Mouse (Mus musculus) midbrain, embryonic 15.5 days (tissue): ENCODE data around the gene Olfr1357. TPM values are rescaled to one million over a fixed set of nuclear protein-coding genes. Genes with fewer than 3 reads are reported as not detected.

Source experiments
- ATAC-seq: fragments of 200-750 bp; cut with Nextera tagmentation; replicated peaks from 2 replicates; pipeline ENCODE4 v1.8.0; 2017; ENCODE audit warnings: moderate TSS enrichment
- H3K27ac ChIP-seq: fragments of 300-500 bp; sonication (generic); 2 replicates; pipeline ENCODE4 v1.5.1; 2015; ENCODE audit warnings: mild to moderate bottlenecking, inconsistent platforms
- H3K27me3 ChIP-seq: fragments of 300-500 bp; sonication (generic); replicated peaks from 2 replicates; pipeline ENCODE4 v1.6.1; 2015; ENCODE audit warnings: inconsistent platforms
- H3K36me3 ChIP-seq: fragments of 300-500 bp; sonication (generic); replicated peaks from 2 replicates; pipeline ENCODE4 v1.6.1; 2015; ENCODE audit warnings: inconsistent platforms
- H3K4me1 ChIP-seq: fragments of 300-500 bp; sonication (generic); 2 replicates; pipeline ENCODE4 v1.6.1; 2015; ENCODE audit warnings: inconsistent platforms
- H3K4me2 ChIP-seq: fragments of 300-500 bp; sonication (generic); 2 replicates; pipeline ENCODE4 v1.6.1; 2015; ENCODE audit warnings: inconsistent platforms, mild to moderate bottlenecking, moderate library complexity
- H3K4me3 ChIP-seq: fragments of 300-500 bp; sonication (generic); 2 replicates; pipeline ENCODE4 v1.5.1; 2015; ENCODE audit warnings: mild to moderate bottlenecking, inconsistent platforms
- H3K9ac ChIP-seq: fragments of 300-500 bp; sonication (generic); 2 replicates; pipeline ENCODE4 v1.6.1; 2015; ENCODE audit warnings: mild to moderate bottlenecking, inconsistent platforms
- H3K9me3 ChIP-seq: fragments of 300-500 bp; sonication (generic); 2 replicates; pipeline ENCODE4 v1.6.1; 2016; ENCODE audit warnings: inconsistent platforms
- WGBS: fragments of 180-500 bp; shearing (Covaris S2); methylation state at CpG from one replicate; pipeline ENCODE4 v1.1.7; 2015; ENCODE audit warnings: mixed read lengths; 5-methylcytosine and 5-hydroxymethylcytosine counted together
- polyA plus RNA-seq: library from polyadenylated mRNA; unstranded; fragments of >200 nt; fragmentation: Nextera tagmentation; extraction: Ambion mirVana; gene quantifications from 2 replicates; pipeline ENCODE4 v1.2.1, GENCODE M21; 2015

Gene Olfr1357
- polyA plus RNA-seq, 1 experiment from 2014 or later: not detected

- Histone ChIP-seq H3K36me3 (no peaks in the 10 kb centered on the region), H3K27me3 (no peaks in the 10 kb centered on the region), H3K9ac (no peak overlapping the region), H3K4me2 (no peak overlapping the region), H3K4me1 (peaks cover 13% of the 10 kb centered on the region), H3K9me3 (no peaks in the 10 kb centered on the region), H3K4me3 (no peak overlapping the region), H3K27ac (no peak overlapping the region)
- 94% methylated on average over 4 of the region's 4 CpGs for WGBS
- no peak for ATAC-seq
Observed at GRCm38 (mm10) chr10:78592856-78593379, 25.0 kb downstream of the Olfr1357 start.

- no peaks in the 10 kb centered on the region for H3K9me3 ChIP-seq
- H3K4me3 ChIP-seq: peak within 1 kb of the TSS; percentile 43
- H3K9ac ChIP-seq: peak within 1 kb of the TSS; percentile 42
- H3K27me3 ChIP-seq: no peaks in the 10 kb centered on the region
- ATAC-seq: peak; percentile 72
- peak within 1 kb of the TSS; percentile 84 for H3K4me2 ChIP-seq
- H3K27ac ChIP-seq: 0 out of 2 replicates have a peak within 1 kb of the TSS, but pooled peaks have one; percentile 2
- no peaks in the 10 kb centered on the region for H3K36me3 ChIP-seq
- 4% methylated on average over 53 of the region's 54 CpGs for WGBS
- H3K4me1 ChIP-seq: peaks cover 13% of the 10 kb centered on the region
Observed at GRCm38 (mm10) chr10:78591406-78592328, 26.2 kb downstream of the Olfr1357 start, which contains the start of gene Syde1. Gene Syde1 (minus strand): TSS chr10:78591964.

- Histone ChIP-seq H3K4me2 (peak overlapping the region; percentile 84), H3K27ac (no peak overlapping the region), H3K9me3 (no peaks in the 10 kb centered on the region), H3K4me1 (peaks cover 13% of the 10 kb centered on the region), H3K27me3 (no peaks in the 10 kb centered on the region), H3K36me3 (peaks cover 3% of the 10 kb centered on the region; the same call in 1 of the 2 replicates), H3K9ac (no peak overlapping the region), H3K4me3 (peak overlapping the region; percentile 43)
- WGBS: 52% methylated on average over 9 of the region's 9 CpGs
- ATAC-seq: no peak
Observed at GRCm38 (mm10) chr10:78590744-78591143, 27.1 kb downstream of the Olfr1357 start.

GRCm38 (mm10) chr10:78589901-78590300 lies 28.0 kb downstream of the Olfr1357 start:
- H3K4me3 ChIP-seq: no peak overlapping the region
- no peak for ATAC-seq
- 94% methylated on average over 8 of the region's 8 CpGs for WGBS

GRCm38 (mm10) chr10:78589291-78589690 lies 28.6 kb downstream of the Olfr1357 start:
- H3K27ac ChIP-seq: no peak overlapping the region
- H3K4me3 ChIP-seq: no peak overlapping the region
- H3K36me3 ChIP-seq: peaks cover 6% of the 10 kb centered on the region; the same call in 1 of the 2 replicates
- ATAC-seq: no peak
- no peak overlapping the region for H3K4me2 ChIP-seq
- H3K9ac ChIP-seq: no peak overlapping the region
- 97% methylated on average over 18 of the region's 18 CpGs for WGBS
- H3K4me1 ChIP-seq: peaks cover 13% of the 10 kb centered on the region
- H3K9me3 ChIP-seq: no peaks in the 10 kb centered on the region
- H3K27me3 ChIP-seq: no peaks in the 10 kb centered on the region

More at GRCm38 (mm10) chr10:78589901-78590300, 28.0 kb downstream of the Olfr1357 start:
- Histone ChIP-seq H3K36me3 (peaks cover 3% of the 10 kb centered on the region; the same call in 1 of the 2 replicates), H3K9ac (no peak overlapping the region), H3K27ac (no peak overlapping the region), H3K4me2 (no peak overlapping the region), H3K27me3 (no peaks in the 10 kb centered on the region), H3K4me1 (peaks cover 13% of the 10 kb centered on the region), H3K9me3 (no peaks in the 10 kb centered on the region)

- H3K36me3 ChIP-seq: peaks cover 12% of the 10 kb centered on the region; the same call in 1 of the 2 replicates
- H3K4me3 ChIP-seq: no peak overlapping the region
- H3K27me3 ChIP-seq: no peaks in the 10 kb centered on the region
- H3K9ac ChIP-seq: no peak overlapping the region
- no peak for ATAC-seq
- H3K9me3 ChIP-seq: no peaks in the 10 kb centered on the region
- peaks cover 1% of the 10 kb centered on the region; the same call in 1 of the 2 replicates for H3K4me1 ChIP-seq
- H3K4me2 ChIP-seq: no peak overlapping the region
- 96% methylated on average over 13 of the region's 13 CpGs for WGBS
- H3K27ac ChIP-seq: no peak overlapping the region
Observed at GRCm38 (mm10) chr10:78586026-78586425, 31.8 kb downstream of the Olfr1357 start.

- ATAC-seq: no peak
- peaks cover 12% of the 10 kb centered on the region; the same call in 1 of the 2 replicates for H3K36me3 ChIP-seq
- no peak overlapping the region for H3K4me3 ChIP-seq
- H3K27me3 ChIP-seq: no peaks in the 10 kb centered on the region
- no peaks in the 10 kb centered on the region for H3K4me1 ChIP-seq
- H3K9me3 ChIP-seq: no peaks in the 10 kb centered on the region
- WGBS: 90% methylated on average over 22 of the region's 22 CpGs
- no peak overlapping the region for H3K9ac ChIP-seq
- H3K4me2 ChIP-seq: no peak overlapping the region
- H3K27ac ChIP-seq: no peak overlapping the region
Observed at GRCm38 (mm10) chr10:78585606-78586005, 32.3 kb downstream of the Olfr1357 start.

GRCm38 (mm10) chr10:78584996-78585395 lies 32.9 kb downstream of the Olfr1357 start:
- peaks cover 13% of the 10 kb centered on the region; the same call in 1 of the 2 replicates for H3K36me3 ChIP-seq
- 85% methylated on average over 1 of the region's 1 CpGs for WGBS

GRCm38 (mm10) chr10:78583939-78584338 lies 33.9 kb downstream of the Olfr1357 start:
- Histone ChIP-seq H3K4me2 (no peak overlapping the region), H3K9me3 (no peaks in the 10 kb centered on the region), H3K9ac (no peak overlapping the region), H3K27ac (no peak overlapping the region), H3K4me3 (no peak overlapping the region), H3K27me3 (no peaks in the 10 kb centered on the region), H3K4me1 (no peaks in the 10 kb centered on the region), H3K36me3 (peaks cover 21% of the 10 kb centered on the region; the same call in 1 of the 2 replicates)
- WGBS: 87% methylated on average over 3 of the region's 3 CpGs
- no peak for ATAC-seq

More at GRCm38 (mm10) chr10:78584996-78585395, 32.9 kb downstream of the Olfr1357 start:
- Histone ChIP-seq H3K27me3 (no peaks in the 10 kb centered on the region), H3K9me3 (no peaks in the 10 kb centered on the region), H3K27ac (no peak overlapping the region), H3K4me1 (no peaks in the 10 kb centered on the region), H3K4me2 (no peak overlapping the region), H3K9ac (no peak overlapping the region), H3K4me3 (no peak overlapping the region)
- ATAC-seq: no peak

GRCm38 (mm10) chr10:78583347-78583746 lies 34.5 kb downstream of the Olfr1357 start:
- Histone ChIP-seq H3K27me3 (no peaks in the 10 kb centered on the region), H3K9me3 (no peaks in the 10 kb centered on the region), H3K4me1 (no peaks in the 10 kb centered on the region), H3K9ac (no peak overlapping the region), H3K27ac (no peak overlapping the region), H3K36me3 (peaks cover 21% of the 10 kb centered on the region; the same call in 1 of the 2 replicates), H3K4me2 (no peak overlapping the region), H3K4me3 (no peak overlapping the region)
- ATAC-seq: no peak
- WGBS: 79% methylated on average over 9 of the region's 9 CpGs

- Histone ChIP-seq H3K27me3 (no peaks in the 10 kb centered on the region), H3K9ac (no peak overlapping the region), H3K4me1 (no peaks in the 10 kb centered on the region), H3K4me3 (no peak overlapping the region), H3K9me3 (no peaks in the 10 kb centered on the region), H3K4me2 (no peak overlapping the region), H3K27ac (no peak overlapping the region), H3K36me3 (peaks cover 20% of the 10 kb centered on the region; the same call in 1 of the 2 replicates)
- no peak for ATAC-seq
- WGBS: 91% methylated on average over 7 of the region's 7 CpGs
Observed at GRCm38 (mm10) chr10:78581121-78581520, 36.8 kb downstream of the Olfr1357 start.

- 81% methylated on average over 3 of the region's 3 CpGs for WGBS
- Histone ChIP-seq H3K4me2 (no peak overlapping the region), H3K36me3 (peaks cover 9% of the 10 kb centered on the region; the same call in 1 of the 2 replicates), H3K27ac (no peak overlapping the region), H3K4me3 (no peak overlapping the region), H3K4me1 (peaks cover 11% of the 10 kb centered on the region), H3K27me3 (no peaks in the 10 kb centered on the region), H3K9me3 (no peaks in the 10 kb centered on the region), H3K9ac (no peak overlapping the region)
- no peak for ATAC-seq
Observed at GRCm38 (mm10) chr10:78578204-78578603, 39.7 kb downstream of the Olfr1357 start.
